Mouse (Mus musculus) gastrocnemius, adult 18-20 months (tissue): ENCODE results near the gene Gm21969. TPM values are rescaled to one million over a fixed set of nuclear protein-coding genes. Genes with fewer than 3 reads are reported as not detected.

Experiments
- DNase-seq: peaks from one replicate; pipeline ENCODE4 v3.0.0; 2021; ENCODE audit warnings: low spot score
- total RNA-seq, 2 experiments: library from RNA; stranded (reverse); gene quantifications; 2 replicates each; pipeline ENCODE4 v1.2.3; 2021

The Gm21969 gene
- total RNA-seq, 2 experiments from 2014 or later, result not detected

GRCm38 (mm10) chr4:139585713-139586112 is 17.3 kb upstream of the Gm21969 start:
- no peak for DNase-seq

DNA sequence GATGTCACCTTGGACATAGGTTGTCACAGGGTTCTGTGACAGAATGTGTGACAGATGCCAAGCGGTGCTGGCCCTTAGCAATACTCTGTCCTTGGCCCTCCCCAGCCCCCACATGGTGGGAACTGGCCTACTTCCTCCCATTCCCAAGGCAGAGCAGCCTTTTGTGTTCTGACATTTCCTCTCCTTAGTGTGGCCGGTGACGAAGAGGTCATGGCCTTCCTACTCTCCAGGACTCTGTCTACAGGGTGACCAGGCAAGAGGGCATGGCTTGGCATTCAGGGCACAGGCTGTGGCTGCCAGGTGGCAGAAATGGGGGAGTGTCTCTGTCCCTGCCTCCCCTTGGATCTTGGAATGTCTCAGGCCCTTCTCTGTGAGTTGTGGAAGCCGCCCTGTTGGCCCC is 15.6 kb upstream of the Gm21969 start:
- no peak for DNase-seq

DNA sequence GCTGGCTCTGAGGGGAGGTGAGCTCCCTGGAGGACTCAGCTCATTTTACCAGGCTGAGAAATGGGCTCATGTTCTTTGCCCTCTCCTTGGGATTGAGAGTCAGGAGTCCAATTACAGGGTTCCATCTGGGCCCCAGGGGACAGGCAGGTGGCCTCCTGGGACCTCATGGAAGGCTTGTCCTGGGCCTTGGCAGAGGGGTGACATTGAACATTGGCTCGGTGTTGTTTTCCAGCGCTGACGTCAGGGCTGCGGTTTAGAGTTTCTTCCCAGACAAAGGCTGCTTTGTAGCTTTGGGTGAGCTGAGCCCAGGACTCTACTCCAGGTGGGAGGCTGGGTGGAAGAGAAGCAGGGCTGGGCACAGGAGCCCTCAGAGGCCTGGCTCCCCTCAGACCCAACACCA is 15.2 kb upstream of the Gm21969 start:
- DNase-seq, result no peak

GRCm38 (mm10) chr4:139589351-139590027 is 13.5 kb upstream of the Gm21969 start:
- DNase-seq, result no peak

DNA sequence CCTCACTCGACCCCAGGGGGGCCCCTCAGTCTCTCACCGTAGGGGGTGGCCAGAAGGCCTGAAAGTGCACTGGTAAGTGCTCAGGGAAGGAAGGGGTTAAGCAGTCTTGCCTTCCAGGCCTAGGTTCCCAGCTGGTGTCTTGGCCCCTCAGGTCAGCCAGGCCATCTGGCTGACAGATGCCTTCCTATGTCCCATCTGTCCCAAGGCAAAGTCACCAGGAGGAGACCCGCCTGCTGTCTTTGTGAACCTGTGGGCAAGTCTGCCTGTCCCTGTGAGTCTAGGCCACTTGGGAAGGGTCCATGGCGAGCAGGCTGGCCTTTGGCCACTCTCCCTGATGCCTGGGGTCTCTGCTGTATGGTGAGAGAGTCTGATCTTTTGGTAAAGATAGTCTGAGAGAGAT is 12.5 kb upstream of the Gm21969 start:
- no peak for DNase-seq

DNA sequence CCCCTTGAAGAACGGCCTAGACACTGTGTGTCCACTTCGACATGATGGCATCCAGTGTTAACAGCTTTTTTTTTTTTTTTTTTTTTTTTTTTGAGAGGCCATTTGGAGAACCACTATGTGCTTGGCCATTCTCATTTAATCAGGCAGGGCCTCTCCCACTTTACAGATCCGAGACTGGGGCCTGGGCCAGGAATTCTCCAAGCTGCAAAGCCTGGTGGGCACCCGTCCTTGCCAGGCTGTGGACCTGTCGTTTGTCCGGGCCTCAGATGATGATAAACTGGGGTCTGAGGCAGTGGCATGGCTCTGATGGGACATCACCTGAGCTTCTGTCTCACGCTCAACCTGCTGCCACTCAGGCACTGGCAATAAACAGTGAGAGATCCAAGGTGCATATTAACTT is 10.1 kb upstream of the Gm21969 start:
- DNase-seq, result no peak

DNA sequence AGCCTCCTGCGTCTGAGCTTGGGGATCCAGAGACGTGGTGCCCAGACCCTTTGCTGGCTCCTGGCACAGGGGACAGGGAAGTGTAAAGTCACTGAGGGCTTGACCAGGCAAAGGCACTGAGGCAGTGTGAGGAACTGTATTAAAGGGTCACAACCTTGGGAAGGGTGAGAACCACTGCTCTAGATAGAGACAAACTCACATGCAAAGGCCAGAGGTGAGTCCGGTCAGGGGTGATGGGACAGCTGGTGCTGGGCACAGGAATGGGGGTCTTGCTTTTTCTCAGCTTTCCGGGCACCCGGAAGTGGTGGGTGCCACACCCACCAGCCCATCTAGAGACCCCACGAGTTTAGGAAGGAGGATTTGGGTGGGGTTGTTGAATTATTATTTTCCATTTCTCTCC is 9.6 kb upstream of the Gm21969 start:
- DNase-seq, result no peak

DNA sequence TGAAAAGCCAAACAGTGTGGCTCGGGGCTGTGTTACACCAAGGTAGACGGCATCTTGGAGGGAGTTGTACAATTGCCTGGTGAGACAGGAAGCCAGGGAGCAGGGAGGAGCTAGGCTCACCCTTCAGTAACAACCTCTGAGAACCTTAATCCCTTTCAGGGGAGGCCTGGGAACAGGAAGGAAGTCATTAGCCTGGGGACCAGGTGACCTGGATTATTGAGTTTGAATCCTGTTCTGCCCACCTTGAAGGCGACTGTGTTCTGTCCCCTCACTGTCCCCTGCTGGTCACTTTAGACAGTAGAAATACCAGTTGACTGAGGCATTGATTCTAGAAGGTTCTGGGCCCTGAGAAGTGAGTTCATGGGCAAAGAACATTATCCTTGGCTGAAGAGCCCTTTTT is 8.9 kb upstream of the Gm21969 start:
- DNase-seq, result no peak

DNA sequence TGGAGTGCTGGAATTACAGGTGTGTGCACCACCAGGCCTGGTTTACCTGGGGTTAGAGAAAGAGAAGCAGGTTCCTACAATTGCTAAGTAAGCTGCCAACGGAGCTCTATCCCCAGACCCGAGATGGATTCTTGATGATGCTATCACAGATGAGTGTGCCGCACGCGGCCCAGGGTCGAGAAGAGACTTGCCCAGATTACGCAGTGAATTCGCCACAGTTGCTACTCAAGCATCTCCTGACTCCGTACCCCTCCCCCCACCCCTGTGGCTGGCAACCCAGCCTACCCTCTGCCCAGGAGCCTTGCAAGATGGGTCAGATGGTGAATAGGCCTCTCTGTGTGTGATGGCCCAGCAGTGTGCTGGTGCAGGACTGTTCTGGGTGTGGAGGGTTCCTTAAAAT is 6.3 kb upstream of the Gm21969 start:
- DNase-seq, result no peak

GRCm38 (mm10) chr4:139597286-139598284 is 5.4 kb upstream of the Gm21969 start:
- no peak for DNase-seq

DNA sequence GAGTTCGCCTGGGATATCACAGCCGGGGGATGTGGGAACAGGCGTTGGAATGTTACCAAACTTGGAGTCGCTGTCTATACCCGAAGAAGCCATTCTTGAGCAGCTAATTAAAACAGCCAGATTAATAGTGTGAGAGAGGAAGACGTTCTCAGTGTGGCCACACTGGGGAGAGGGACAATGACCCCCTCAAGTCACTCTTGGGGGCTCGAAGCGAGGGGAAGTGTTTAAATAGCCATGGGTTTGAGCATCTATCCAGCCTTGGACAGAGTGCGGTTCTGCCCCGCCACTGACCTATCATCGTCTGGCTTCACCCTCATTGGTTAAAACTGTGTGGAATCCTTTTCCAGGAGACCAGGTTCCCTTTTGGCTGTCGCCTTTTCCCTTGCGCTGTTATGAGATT is 4.6 kb upstream of the Gm21969 start:
- no peak for DNase-seq

GRCm38 (mm10) chr4:139598950-139599518 is 4.0 kb upstream of the Gm21969 start:
- DNase-seq, result peak; percentile 82

DNA sequence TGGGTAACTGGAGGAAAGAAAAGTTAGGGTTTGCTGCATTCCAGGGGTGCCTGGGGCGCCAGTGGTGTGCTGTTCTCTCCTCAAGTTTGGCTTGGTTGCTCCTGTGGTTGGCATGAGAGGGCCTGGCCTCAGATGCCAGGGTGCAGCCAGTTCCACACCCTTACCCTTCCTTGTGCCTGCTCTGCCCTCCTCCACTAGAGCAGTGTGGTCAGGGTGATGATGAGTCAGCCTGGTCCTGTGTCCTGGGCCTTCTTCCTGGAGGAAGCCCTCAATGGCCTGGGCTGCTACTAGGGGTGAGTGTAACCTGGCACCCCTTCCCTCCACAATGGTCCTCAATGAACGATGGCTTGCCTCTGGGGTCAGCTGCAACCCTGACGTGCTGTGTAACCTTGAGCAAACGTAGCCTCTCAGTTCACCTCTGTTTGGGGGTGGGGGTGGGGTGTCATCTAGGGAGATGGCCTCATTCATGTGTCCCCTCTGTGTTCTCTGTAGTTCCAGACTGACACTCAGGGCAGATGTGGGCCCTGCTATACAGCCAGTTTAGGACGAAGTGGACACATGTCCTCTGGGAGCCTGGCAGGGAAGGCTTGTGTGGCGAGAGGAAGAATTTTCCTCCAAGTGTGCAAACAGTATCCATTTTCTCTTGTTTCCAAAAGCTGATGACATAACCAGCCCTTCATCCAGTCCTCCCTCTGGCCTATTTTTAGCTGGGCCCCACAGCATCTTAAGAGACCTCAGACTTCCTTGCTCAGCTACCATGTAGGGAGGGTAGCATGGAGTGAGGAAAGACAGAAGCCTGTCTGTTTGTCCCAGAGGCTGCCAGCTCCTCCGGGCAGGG is 1.2 kb upstream of the Gm21969 start:
- no peak for DNase-seq

GRCm38 (mm10) chr4:139605216-139605615 is 2.2 kb downstream of the Gm21969 start:
- no peak for DNase-seq

DNA sequence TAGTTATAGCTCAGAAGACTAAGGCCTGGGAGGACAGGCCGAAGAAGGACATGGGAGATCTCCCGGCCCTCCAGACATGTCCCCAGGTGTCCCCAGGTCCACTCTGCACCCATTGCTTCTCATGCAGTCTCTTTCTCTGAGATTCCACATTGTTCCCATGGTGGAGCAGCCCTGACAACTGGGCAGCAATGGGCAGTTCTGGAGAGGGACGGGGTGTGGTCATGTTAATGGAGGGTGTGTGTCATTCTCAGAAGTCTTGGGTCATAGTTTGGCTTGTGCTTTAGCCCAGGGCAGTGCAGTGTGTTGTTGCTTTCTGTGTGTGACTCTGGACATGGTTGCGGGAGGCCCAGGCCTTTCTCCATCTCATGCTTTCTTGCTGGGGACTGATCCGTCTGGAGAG is 3.7 kb downstream of the Gm21969 start:
- DNase-seq, result no peak

DNA sequence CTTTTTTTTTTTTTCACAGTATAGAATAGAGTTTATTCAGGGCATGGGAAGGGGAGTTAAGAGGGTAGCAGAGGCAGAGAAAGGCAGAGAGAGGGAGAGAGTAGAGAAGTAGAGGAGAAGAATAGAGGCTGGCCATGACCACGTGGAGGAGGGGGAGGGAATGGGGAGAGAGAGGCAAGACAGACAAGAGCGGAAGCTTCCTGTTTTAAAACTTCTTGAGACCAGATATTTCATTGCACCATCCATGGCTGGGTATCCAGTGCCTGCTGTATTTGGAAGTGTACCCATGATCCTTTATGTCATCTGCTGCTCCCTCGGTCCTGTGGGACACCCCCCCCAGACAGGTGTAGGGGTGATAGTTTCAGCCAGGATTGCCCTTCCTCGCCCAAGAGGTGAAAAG is 6.0 kb downstream of the Gm21969 start:
- DNase-seq, result no peak

DNA sequence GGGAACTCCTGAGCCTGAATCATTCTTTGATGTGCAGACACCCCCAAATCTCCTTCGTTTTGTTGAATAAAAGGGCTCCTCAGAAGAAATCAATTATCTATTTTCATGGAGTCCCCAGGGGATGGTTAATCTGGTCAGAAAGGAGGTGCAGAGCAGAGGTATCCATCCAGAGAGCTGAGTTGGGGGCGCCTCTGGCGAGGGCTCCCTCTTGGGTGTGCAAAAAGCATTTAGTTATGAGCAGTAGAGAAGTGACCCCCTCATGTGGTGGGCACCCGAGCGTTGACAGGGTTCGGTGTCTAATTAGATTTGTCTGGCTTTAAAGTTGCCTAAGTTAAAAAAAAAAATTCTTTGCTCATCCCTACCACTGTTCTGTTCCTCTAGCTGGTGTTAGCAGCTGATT is 8.0 kb downstream of the Gm21969 start:
- no peak for DNase-seq

- peak; percentile 82 for DNase-seq
These were observed 8.6 kb downstream of the Gm21969 start for GRCm38 (mm10) chr4:139611542-139611953.

- no peak for DNase-seq
These were observed 11.7 kb downstream of the Gm21969 start for GRCm38 (mm10) chr4:139614524-139615260.

DNA sequence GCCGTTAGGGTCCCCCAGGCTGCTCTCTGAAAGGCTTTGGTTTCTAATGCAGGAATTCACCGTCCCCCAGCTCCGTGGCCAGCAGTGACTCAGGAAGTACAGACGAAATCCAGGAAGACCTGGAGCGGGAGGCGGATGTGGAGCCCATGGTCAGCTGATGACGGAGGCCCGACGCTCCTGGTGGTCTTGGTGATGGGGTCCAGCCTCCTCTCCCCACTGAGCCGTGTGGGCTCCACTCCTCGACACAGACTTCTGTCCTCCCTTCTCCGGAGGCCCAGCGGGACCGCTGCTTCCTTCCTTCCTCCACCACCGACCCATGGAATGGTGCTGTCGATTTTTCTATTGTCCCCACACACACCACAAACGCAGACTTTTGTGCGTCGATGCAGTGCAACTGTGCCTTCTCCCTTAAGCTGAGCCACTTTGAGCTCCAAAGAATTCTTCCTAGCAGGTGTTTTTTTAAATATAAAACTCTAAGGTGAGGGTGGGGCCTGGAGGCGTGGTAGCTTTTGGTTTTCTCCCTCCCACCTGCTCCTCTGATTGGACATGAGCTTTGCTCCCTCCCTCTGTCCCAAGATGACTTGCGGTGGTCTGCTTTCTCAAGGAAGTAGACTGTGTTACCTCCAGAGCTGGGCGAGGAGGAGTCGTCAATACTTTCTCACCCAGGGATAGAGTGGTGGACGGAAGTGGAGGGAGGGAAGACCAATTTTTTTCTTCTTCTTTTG is 13.5 kb downstream of the Gm21969 start:
- no peak for DNase-seq
